Mouse (Mus musculus) naive thymus-derived CD4-positive, alpha-beta T cell, adult 5 months (primary cell): ENCODE results near the gene Krt8. TPM values are rescaled to one million over a fixed set of nuclear protein-coding genes. Genes with fewer than 3 reads are reported as not detected.

Source experiments
- polyA plus RNA-seq: library from polyadenylated mRNA; unstranded; fragments of 100-300 nt; shearing (Covaris generic); gene quantifications from one replicate; pipeline ENCODE4 v1.2.1, GENCODE M21; 2017

Krt8 gene
- not detected for polyA plus RNA-seq

DNA sequence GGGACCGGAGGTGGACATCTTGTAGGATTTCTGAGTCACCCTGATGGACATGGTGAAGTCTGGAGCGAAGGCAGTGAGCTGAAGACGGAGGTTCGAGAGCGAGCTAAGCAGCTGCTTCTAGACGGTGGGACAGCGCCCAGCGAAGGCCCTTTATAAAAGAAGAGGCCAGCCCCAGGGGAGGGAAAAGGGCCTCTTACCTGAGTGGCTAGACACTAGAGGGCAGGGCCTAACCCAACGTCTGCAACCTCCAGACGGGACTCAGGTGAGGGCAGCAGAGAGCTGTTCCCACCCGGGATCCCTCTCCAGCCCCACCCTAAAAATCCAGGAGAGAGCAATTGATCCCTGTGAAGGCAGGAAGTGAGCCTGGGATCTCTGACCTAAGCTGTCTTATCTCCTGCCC lies at the start of gene Krt8:
Gene Krt8, minus strand, starts transcription at position 294 of the 400 bp plus-strand sequence.

DNA sequence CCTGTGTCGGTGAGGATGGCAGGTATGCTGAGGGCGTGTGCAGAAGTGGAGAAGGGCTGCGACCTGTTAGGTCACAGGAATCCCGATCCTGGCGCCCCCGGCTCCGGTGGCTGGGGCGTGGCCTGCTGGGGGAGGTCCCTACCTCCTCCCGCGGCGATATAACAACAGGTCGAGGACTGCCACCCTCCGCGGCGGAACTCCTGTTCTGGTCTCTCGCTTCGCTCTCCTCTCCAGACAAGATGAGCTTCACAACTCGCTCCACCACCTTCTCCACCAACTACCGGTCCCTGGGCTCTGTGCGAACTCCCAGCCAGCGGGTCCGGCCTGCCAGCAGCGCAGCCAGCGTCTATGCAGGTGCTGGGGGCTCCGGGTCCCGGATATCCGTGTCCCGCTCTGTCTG lies 23.8 kb upstream of the Krt8 start, which contains the start of gene Krt18:
Gene Krt18, plus strand, starts transcription at position 141 of the 400 bp plus-strand sequence.

DNA sequence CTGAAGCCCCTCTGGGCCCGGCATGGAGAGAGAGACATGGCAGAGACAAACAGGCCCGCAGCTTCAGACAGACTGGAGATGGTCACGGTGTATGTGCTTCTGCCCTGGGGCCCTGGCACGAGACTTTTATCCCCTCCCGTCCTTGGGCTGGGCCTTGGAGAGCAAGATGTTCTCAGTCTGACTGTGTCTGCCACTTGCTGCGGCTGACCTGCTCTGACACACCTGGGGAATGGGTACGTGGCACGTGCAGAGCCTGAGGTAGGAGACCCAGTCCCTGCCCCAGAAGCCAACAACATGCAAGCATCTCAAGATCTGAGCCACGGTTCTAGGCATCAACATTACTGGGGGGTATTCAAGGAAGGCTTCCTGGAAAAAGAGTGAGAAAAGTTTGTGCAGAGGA lies 50.1 kb downstream of the Krt8 start, which contains the start of gene Krt78:
Gene Krt78, minus strand, starts transcription at position 101 of the 400 bp plus-strand sequence.

Other genes starting within 250 kb of the Krt8 start
- gene Krt72, start 218.0 kb downstream of the Krt8 start, polyA plus RNA-seq = not detected
- gene Krt73, start 202.1 kb downstream of the Krt8 start, polyA plus RNA-seq = not detected
- gene Krt2, start 186.3 kb downstream of the Krt8 start, polyA plus RNA-seq = not detected
- not detected for gene Krt1, start 153.7 kb downstream of the Krt8 start, polyA plus RNA-seq
- not detected for gene Krt77, start 134.8 kb downstream of the Krt8 start, polyA plus RNA-seq
- not detected for gene Krt76, start 111.6 kb downstream of the Krt8 start, polyA plus RNA-seq
- gene Krt4, start 79.7 kb downstream of the Krt8 start, polyA plus RNA-seq = 0.16 TPM
- not detected for gene Krt79, start 64.2 kb downstream of the Krt8 start, polyA plus RNA-seq
- not detected for gene Krt78, start 50.2 kb downstream of the Krt8 start, polyA plus RNA-seq
- gene Krt18, start 23.7 kb upstream of the Krt8 start, polyA plus RNA-seq = not detected
- 119 TPM for gene Eif4b, start 69.3 kb upstream of the Krt8 start, polyA plus RNA-seq
- not detected for gene Tns2, start 95.9 kb upstream of the Krt8 start, polyA plus RNA-seq
- 30.0 TPM for gene Spryd3, start 131.8 kb upstream of the Krt8 start, polyA plus RNA-seq
- gene Igfbp6, start 139.9 kb upstream of the Krt8 start, polyA plus RNA-seq = 0.31 TPM
- gene Soat2, start 146.0 kb upstream of the Krt8 start, polyA plus RNA-seq = not detected
- gene Zfp740, start 198.8 kb upstream of the Krt8 start, polyA plus RNA-seq = 135 TPM
- gene Csad, start 200.2 kb upstream of the Krt8 start, polyA plus RNA-seq = 13.8 TPM
- gene Itgb7, start 227.5 kb upstream of the Krt8 start, polyA plus RNA-seq = 903 TPM